Mouse (Mus musculus) olfactory bulb, adult 2 months (tissue): Measurements from ENCODE around the gene Pdzrn4. TPM values are rescaled to one million over a fixed set of nuclear protein-coding genes. Genes with fewer than 3 reads are reported as not detected.
"Not testable (repeated sequence)": the region's sequence is repeated elsewhere in the genome, so short reads cannot be mapped to it uniquely, and the experiment has no call there.

Experiments used
- H3K27ac ChIP-seq: fragments of 200-500 bp; 2 replicates; pipeline ENCODE4 v1.5.1; 2012; ENCODE audit warnings: low read depth, low read length; ENCODE audit not compliant: insufficient read depth
- H3K4me1 ChIP-seq: fragments of 200-500 bp; 2 replicates; pipeline ENCODE4 v1.6.1; 2012; ENCODE audit warnings: low read length; ENCODE audit not compliant: control insufficient read depth, insufficient read depth
- H3K4me3 ChIP-seq: fragments of 200-500 bp; 2 replicates; pipeline ENCODE4 v1.5.1; 2012; ENCODE audit warnings: mild to moderate bottlenecking, low read depth, low read length, moderate library complexity; ENCODE audit not compliant: insufficient read depth
- CTCF ChIP-seq: fragments of 200-500 bp; IDR thresholded peaks from 2 replicates; pipeline ENCODE4 v1.5.1; 2012; ENCODE audit warnings: low read depth, mild to moderate bottlenecking, low read length, moderate library complexity; ENCODE audit not compliant: insufficient read depth
- POLR2A ChIP-seq: fragments of 200-500 bp; IDR thresholded peaks from 2 replicates; pipeline ENCODE4 v1.6.1; 2012; ENCODE audit warnings: mild to moderate bottlenecking, low read depth, low read length, moderate library complexity; ENCODE audit not compliant: insufficient read depth
- WGBS: fragments of 180-500 bp; shearing (Covaris S2); methylation state at CpG from one replicate; pipeline ENCODE4 v1.1.7; 2018; 5-methylcytosine and 5-hydroxymethylcytosine counted together
- polyA plus RNA-seq: library from polyadenylated mRNA; stranded (reverse); fragments of >200 nt; gene quantifications from 2 replicates; pipeline ENCODE4 v1.2.4, GENCODE M21; 2012; ENCODE audit warnings: low replicate concordance; ENCODE audit not compliant: missing spikeins, insufficient read depth, insufficient read length

Gene Pdzrn4
- not detected in 2 replicates for polyA plus RNA-seq

DNA sequence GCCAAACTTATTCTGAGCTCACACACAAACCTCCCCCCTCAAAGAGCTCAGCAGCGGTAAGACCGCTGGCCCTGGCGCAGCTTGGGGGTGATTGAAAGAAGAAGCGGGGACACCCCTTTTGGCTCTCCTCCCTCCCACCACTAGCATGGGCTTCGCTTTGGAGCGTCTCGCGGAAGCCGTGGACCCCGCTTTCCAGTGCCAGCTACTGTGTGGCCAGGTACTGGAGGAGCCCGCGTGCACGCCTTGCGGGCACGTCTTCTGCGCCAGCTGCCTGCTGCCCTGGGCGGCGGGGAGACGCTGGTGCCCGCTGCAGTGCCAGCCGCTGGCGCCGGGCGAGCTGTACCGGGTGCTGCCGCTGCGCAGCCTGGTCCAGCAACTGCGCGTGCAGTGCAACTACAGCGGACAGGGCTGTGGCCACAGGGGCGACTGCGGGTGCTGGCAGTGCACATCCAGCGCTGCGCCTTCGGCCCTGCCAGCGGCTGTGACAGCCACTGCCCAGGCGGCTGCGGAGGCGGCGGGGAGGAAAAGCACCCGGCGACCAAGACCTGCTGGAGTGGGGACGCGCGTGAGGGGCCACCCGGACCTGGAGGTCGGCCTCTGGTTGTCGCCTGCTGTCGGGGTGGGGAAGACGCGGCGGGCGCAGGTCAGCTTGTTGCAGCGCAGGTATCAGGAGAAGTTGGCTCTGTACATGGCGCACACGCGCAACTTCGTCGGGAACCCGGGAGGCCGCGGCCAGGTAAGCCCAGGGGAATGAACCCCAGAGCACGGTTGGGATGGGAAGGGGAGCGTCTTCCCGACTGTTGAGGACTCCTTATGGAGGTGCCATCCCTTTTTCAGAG lies at the start of gene Pdzrn4:
Pdzrn4 (plus strand) TSS at position 112 of the 839 bp plus-strand sequence.
- TF ChIP-seq POLR2A: no peak
- TF ChIP-seq CTCF: no peak; the same call in 1 of the 2 replicates
- peak within 1 kb of the TSS; percentile 56 for H3K4me3 ChIP-seq
- H3K27ac ChIP-seq: no peak within 1 kb of the TSS
- WGBS: under 1% methylated on average over 65 of the region's 65 CpGs
- H3K4me1 ChIP-seq: peaks cover 11% of the 10 kb centered on the region

DNA sequence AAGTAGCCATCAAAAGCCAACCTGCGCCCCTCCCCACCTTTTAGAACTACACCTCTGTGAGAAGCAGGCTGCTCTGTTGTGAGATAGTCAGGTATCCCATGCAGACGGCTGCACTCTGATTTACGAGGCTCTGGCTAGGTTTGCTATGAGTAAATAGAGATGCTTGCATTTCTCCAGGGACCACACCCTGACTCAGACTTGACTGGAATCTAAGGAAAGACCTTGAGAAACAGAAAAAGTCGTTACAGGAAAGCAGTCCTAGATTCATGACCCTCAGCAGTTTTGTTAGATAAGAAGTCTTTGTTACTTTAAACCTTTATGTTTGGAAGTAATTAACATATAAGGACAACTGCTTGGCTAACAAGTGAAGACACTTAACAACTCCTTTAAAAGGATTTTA lies 49.3 kb upstream of the Pdzrn4 start:
- TF ChIP-seq CTCF (no peak), POLR2A (no peak)
- WGBS: 79% methylated on average over 4 of the region's 4 CpGs
- Histone ChIP-seq H3K4me3 (no peak overlapping the region), H3K27ac (no peak overlapping the region), H3K4me1 (peaks cover 2% of the 10 kb centered on the region; the same call in 1 of the 2 replicates)

DNA sequence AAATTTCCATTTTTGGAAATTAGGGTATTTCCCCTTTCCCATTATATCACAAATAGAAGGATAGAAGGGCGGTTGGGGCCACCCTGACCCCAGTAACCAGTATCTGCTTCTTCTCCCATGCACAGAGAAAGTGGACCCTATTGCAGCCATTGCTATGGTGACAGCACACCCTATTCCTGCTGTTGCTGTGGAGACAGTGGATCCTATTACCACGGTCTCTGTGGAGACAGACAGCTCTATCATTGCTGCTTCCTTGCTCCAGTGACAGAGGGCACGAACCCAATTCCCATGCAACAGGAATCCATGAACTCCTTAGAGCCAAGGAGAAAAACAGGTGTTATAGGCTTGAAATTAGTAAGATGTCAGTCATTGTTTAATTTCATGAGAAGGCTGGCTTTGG lies 48.8 kb upstream of the Pdzrn4 start:
- Histone ChIP-seq H3K4me3 (no peak overlapping the region), H3K4me1 (peaks cover 2% of the 10 kb centered on the region; the same call in 1 of the 2 replicates), H3K27ac (no peak overlapping the region)
- WGBS: 51% methylated on average over 3 of the region's 3 CpGs
- TF ChIP-seq POLR2A (no peak), CTCF (no peak)

DNA sequence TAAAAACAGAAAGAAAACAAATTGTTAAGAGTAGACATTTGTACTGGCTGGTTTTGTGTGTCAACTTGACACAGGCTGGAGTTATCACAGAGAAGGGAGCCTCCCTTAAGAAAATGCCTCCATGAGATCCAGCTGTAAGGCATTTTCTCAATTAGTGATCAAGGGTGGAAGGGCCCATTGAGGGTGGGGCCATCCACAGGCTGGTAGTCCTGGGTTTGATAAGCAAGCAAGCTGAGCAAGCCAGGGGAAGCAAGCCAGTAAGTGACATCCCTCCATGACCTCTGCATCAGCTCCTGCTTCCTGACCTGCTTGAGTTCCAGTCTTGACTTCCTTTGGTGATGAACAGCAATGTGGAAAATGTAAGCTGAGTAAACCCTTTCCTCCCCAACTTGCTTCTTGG lies 48.2 kb upstream of the Pdzrn4 start:
- not testable (repeated sequence) for H3K4me3 ChIP-seq, H3K4me1 ChIP-seq, H3K27ac ChIP-seq

DNA sequence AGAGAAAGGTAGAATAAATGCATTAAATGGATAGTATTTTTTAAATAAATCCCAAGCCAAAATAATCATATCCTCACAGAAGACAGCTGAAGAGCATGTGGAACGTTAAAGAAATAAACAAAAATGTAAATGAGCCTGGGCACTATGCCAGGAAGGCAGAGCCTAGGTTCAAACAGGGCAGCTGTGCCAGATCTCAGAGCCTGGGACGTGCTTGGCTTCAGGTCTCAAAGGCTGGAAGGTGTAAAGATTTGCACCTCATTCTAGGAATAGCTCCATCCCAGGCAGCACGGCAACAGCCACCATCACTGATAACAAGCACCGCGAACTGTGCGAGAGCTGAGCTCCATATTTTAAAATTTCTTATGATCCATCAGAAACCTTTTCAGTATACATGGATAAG lies 32.5 kb upstream of the Pdzrn4 start:
- H3K27ac ChIP-seq: no peak overlapping the region
- no peaks in the 10 kb centered on the region for H3K4me1 ChIP-seq
- TF ChIP-seq POLR2A (no peak), CTCF (no peak)
- no peak overlapping the region for H3K4me3 ChIP-seq
- WGBS: 54% methylated on average over 6 of the region's 6 CpGs

DNA sequence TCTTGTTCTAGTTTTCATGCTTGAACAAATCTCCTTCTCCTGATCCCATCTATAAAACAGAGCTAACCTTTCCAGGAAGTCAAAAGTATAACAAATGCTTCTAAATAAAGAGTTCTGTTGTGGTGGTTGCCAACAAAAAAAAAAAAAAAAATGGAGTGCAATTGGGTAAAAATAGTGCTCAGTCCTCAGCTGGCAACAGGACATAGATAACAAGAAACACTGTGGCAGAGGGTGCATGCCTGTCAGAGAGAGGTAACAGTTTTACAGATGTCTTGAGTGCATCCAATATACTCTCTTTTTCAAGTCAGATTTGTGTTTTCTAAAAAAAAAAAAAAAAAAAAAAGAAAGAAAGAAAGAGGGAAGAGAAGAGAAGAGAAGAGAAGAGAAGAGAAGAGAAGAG lies 32.1 kb upstream of the Pdzrn4 start:
- TF ChIP-seq CTCF (no peak), POLR2A (no peak)
- no peaks in the 10 kb centered on the region for H3K4me1 ChIP-seq
- no peak overlapping the region for H3K27ac ChIP-seq
- H3K4me3 ChIP-seq: no peak overlapping the region

DNA sequence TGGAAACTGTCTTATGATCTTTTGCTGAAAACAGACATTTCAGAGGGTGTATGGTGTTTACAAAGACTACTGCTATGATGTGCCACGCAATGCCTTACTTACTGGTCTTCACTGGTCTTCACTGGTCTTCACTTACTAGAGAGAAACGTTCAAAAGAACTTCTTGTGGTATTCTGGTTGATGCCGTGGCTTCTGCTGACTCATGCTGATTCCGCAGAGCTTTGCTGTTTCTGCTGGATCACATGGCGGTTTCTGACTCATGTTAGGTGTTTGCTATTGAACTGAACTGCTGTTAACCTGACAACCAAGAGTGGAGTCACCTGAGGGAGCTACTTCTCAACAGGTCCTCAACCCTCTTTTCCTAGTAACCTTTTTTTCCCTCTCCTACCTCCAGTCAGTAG lies 1.9 kb upstream of the Pdzrn4 start:
- no peak for TF ChIP-seq POLR2A
- TF ChIP-seq CTCF: no peak
- 87% methylated on average over 5 of the region's 5 CpGs for WGBS
- peaks cover 11% of the 10 kb centered on the region for H3K4me1 ChIP-seq
- no peak overlapping the region for H3K27ac ChIP-seq
- no peak overlapping the region for H3K4me3 ChIP-seq

DNA sequence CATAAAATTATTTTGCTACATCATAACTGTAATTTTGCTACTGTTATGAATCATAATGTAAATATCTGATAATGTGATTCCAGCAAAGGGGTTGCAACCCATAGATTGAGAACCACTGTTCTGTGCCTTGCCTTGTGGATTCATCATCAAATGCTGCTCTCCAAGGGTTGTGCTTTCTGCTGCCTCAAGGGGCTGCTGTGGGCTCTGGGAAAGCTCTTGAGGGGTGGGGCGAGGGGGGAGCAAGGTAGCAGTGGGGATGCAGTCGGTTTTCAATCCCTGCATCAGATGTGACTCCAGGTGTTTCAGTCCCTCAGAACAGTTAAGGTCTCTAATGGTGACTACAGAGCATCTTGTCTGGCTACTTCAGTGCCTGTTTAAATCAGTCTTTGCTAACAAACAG lies 2.1 kb downstream of the Pdzrn4 start:
- 64% methylated on average over 2 of the region's 2 CpGs for WGBS
- peaks cover 11% of the 10 kb centered on the region for H3K4me1 ChIP-seq
- no peak overlapping the region for H3K27ac ChIP-seq
- no peak overlapping the region for H3K4me3 ChIP-seq
- TF ChIP-seq CTCF (no peak), POLR2A (no peak)

DNA sequence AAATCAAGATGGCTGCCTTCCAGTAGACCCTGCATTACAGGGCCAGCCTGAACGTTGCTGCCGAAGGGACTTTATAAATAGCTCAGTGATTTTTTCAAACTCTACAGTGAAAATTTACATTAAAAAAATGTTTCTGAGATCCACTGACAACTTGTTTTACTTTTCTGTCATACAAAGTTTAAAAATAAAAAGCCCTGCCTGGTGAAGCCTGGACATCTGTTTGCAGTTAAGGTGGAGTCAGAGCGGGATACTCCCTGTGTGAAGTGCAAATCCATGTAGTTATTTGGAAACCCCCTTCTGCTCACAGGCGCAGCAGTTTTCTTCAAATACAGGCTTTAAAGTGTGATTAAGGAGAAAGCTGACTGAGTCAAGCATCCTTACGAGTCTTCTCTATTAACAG lies 2.6 kb downstream of the Pdzrn4 start:
- TF ChIP-seq CTCF (no peak), POLR2A (no peak)
- 59% methylated on average over 5 of the region's 5 CpGs for WGBS
- Histone ChIP-seq H3K27ac (no peak overlapping the region), H3K4me1 (peaks cover 11% of the 10 kb centered on the region), H3K4me3 (no peak overlapping the region)
